Mouse (Mus musculus): ENCODE data around the gene Prkcz.

DNA sequence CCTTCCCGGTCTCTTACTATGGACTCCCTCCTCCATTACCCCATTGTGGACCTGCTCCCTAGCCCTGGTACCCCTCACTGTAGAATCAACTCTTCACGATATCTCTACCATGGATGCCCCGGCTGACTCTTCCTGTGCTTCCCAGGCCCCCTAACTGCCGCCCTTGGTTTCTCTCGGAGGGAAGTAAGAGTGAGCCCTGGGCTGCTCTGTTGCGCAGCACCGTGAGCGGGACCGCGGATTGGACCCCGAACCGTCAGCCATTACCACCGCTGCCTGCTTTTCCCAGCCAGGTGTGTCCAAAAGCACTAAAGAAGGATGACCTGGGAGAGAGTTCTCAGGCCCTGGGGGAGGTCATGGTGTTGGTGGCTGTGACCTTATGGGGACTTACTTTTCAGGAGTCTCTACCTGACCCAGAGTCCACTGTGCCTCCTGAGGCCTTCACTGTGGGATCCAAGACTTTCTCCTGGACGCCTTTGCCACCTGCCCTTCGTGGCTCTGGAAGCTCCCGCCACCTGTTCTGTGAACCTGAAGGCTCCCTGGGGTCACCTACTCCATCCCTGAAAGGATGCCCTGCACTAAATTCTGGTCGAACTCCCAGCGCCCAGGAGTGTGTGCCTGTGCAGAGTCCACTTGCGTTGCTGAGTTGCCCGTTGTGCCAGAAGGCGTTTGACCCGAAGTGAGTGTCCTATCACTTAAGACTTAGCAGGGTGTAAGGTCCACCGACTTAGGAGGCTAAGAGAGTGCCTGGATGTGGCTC lies 110.6 kb downstream of the Prkcz start:
- TF ChIP-seq CTCF (IDR thresholded peaks at IDR 0.05; ENCODE audit: low read depth) (no peak), EP300 (IDR thresholded peaks at IDR 0.05; ENCODE audit: low read depth) (no peak)
